Mouse (Mus musculus) leukemia stem cell, adult 10-12 weeks (primary cell): Measurements from ENCODE around the gene Mysm1. TPM values are rescaled to one million over a fixed set of nuclear protein-coding genes. Genes with fewer than 3 reads are reported as not detected.

Source experiments
- polyA plus RNA-seq: library from polyadenylated mRNA; stranded (reverse); fragments of >175 nt; gene quantifications from 2 replicates; pipeline ENCODE4 v1.2.3, GENCODE M21; 2012; ENCODE audit warnings: low replicate concordance

Mysm1 gene
- 0.74 and 0.99 TPM in 2 replicates for polyA plus RNA-seq

DNA sequence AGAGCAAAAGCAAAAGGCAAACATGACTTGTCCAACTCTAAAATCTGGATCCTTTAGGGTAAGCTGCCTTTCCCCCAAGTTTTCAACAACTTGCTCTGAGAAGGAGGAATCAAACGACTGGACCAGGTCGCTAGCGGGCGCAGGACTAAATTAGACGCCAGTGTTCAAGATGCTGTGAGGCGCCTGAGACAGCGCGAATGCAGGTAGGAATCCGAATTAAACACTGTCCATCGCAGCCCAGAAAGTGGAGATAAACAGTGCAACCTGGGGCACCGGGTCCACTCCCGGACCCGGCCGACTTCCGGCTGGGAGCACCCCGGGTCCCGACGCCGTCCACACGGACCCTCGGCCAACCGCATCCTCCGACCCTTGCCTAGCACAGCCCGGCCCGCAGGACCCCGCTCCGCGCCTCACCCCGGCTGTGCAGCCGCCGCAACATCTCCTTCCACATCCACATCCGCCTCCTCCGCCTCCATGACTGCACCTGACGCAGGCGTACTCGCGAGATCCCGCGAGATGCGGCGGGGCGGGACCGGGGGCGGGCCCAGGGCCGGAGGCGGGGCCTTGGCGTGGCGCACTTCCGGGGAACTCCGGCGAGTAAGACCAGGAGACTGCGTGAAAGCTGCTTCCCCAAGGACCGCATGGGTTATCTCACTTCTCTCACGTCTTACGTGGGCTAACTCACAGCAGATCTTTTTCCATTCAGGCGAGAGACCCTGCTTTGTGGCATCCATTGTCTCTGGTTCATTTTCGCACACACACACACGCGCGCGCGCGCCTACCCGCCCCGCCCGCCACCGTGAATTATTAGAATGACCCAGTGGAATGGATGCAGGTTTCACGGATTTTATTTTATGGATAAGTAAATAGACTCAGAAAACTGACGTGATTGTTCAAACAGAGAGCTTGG is at the start of gene Mysm1:
TSS of gene Mysm1 (minus strand) at position 511 of the 910 bp plus-strand sequence.

DNA sequence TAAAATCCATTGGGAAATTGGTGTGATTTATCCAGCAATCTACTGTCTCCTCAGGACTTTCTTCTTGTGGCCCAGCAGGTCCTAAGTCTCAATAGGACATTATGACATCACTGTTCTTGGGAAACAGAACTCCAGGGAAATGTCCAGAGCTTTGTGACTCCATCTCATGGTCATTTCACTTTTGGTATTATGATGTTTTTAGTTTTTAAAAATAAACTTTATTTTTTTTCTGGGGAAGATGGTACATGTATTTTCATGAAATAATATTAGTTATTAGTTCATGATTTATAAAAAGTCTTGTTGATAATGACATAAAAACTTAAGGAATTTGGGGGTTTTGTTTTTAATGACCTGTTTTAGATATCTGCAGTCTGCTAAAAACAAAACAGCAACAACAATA is 50.2 kb downstream of the Mysm1 start, which contains the start of gene Eqtn:
TSS of gene Eqtn (minus strand) at position 101 of the 400 bp plus-strand sequence.

Other genes with a start within 250 kb of the Mysm1 start
- 0.03 TPM in 1 of 2 replicates, not detected in the other for gene Tek, start 239.8 kb downstream of the Mysm1 start, polyA plus RNA-seq
- gene Eqtn, start 50.3 kb downstream of the Mysm1 start, polyA plus RNA-seq = not detected in 2 replicates
- gene Jun, start 73.1 kb upstream of the Mysm1 start, polyA plus RNA-seq = 16.9 and 54.0 TPM in 2 replicates